Mouse (Mus musculus): ENCODE data around the gene Nat10.

Nat10 gene

GRCm38 (mm10) chr2:103760906-103761716 lies at the start of gene Nat10:
Nat10 (minus strand) TSS chr2:103761270.
- DNase-seq = peak; percentile 98

GRCm38 (mm10) chr2:103810412-103810811 lies 49.3 kb upstream of the Nat10 start:
- DNase-seq = no peak

- no peak for DNase-seq
These were observed 47.4 kb upstream of the Nat10 start for GRCm38 (mm10) chr2:103808466-103808865.

GRCm38 (mm10) chr2:103803770-103804530 lies 42.9 kb upstream of the Nat10 start:
- no peak for DNase-seq

GRCm38 (mm10) chr2:103802422-103802821 lies 41.4 kb upstream of the Nat10 start:
- DNase-seq = no peak

GRCm38 (mm10) chr2:103797491-103798009 lies 36.5 kb upstream of the Nat10 start, which contains the start of gene Caprin1:
Caprin1 (minus strand) TSS chr2:103797649.
- peak; percentile 94 for DNase-seq

- peak; percentile 89 for DNase-seq
These were observed 35.9 kb upstream of the Nat10 start for GRCm38 (mm10) chr2:103796861-103797466.

- DNase-seq = peak; percentile 61
These were observed 35.3 kb upstream of the Nat10 start for GRCm38 (mm10) chr2:103796211-103796860.

GRCm38 (mm10) chr2:103795843-103796210 lies 34.8 kb upstream of the Nat10 start:
- peak; percentile 80 for DNase-seq

GRCm38 (mm10) chr2:103792009-103792408 lies 30.9 kb upstream of the Nat10 start:
- DNase-seq = no peak

GRCm38 (mm10) chr2:103785735-103786134 lies 24.7 kb upstream of the Nat10 start:
- DNase-seq = no peak

GRCm38 (mm10) chr2:103784621-103785020 lies 23.6 kb upstream of the Nat10 start:
- peak; percentile 38 for DNase-seq

GRCm38 (mm10) chr2:103762492-103762891 lies 1.4 kb upstream of the Nat10 start:
- DNase-seq = no peak

- DNase-seq = no peak
These were observed 923 bp upstream of the Nat10 start for GRCm38 (mm10) chr2:103761993-103762392.

GRCm38 (mm10) chr2:103760421-103760820 lies 649 bp downstream of the Nat10 start:
- DNase-seq = no peak

- DNase-seq = no peak
These were observed 5.5 kb downstream of the Nat10 start for GRCm38 (mm10) chr2:103755458-103756085.

- no peak for DNase-seq
These were observed 6.5 kb downstream of the Nat10 start for GRCm38 (mm10) chr2:103754614-103755013.

- no peak for DNase-seq
These were observed 9.3 kb downstream of the Nat10 start for GRCm38 (mm10) chr2:103751771-103752170.

- no peak for DNase-seq
These were observed 12.0 kb downstream of the Nat10 start for GRCm38 (mm10) chr2:103749091-103749490.

GRCm38 (mm10) chr2:103747891-103748290 lies 13.2 kb downstream of the Nat10 start:
- DNase-seq = no peak

GRCm38 (mm10) chr2:103746761-103747160 lies 14.3 kb downstream of the Nat10 start:
- DNase-seq = no peak

GRCm38 (mm10) chr2:103746096-103746495 lies 15.0 kb downstream of the Nat10 start:
- no peak for DNase-seq

All from thymus, postnatal 25 days (tissue).